Mouse (Mus musculus) monocyte, adult 5-6 weeks (primary cell): ENCODE results near the gene Hltf. TPM values are rescaled to one million over a fixed set of nuclear protein-coding genes. Genes with fewer than 3 reads are reported as not detected.
"Not testable (repeated sequence)": the region's sequence is repeated elsewhere in the genome, so short reads cannot be mapped to it uniquely, and the experiment has no call there.

ENCODE experiments used
- ATAC-seq: fragments of 153-309, 156-312 bp; replicated peaks from 2 replicates; pipeline ENCODE4 v1.8.0; 2017; ENCODE audit warnings: mild to moderate bottlenecking; ENCODE audit not compliant: low TSS enrichment, insufficient number of reproducible peaks, severe bottlenecking, poor library complexity, low FRiP score
- total RNA-seq: library from RNA; stranded (forward); fragments of 200-1000, 200-491, 200-594 nt; gene quantifications from 3 replicates; pipeline ENCODE4 v1.2.3, GENCODE M21; 2017

The Hltf gene
- 47.1 to 92.7 TPM (median 58.3 TPM) in 3 replicates for total RNA-seq

GRCm38 (mm10) chr3:20057306-20058196 lies at the start of gene Hltf:
Hltf (plus strand) TSS chr3:20057811.
- ATAC-seq: peak; percentile 100

- ATAC-seq: no peak
These were observed 47.1 kb upstream of the Hltf start for GRCm38 (mm10) chr3:20010464-20010863.

GRCm38 (mm10) chr3:20010905-20011304 lies 46.7 kb upstream of the Hltf start:
- not testable (repeated sequence) for ATAC-seq

- ATAC-seq: no peak; the same call in 1 of the 2 replicates
These were observed 43.2 kb upstream of the Hltf start for GRCm38 (mm10) chr3:20014454-20014853.

GRCm38 (mm10) chr3:20018076-20018475 lies 39.5 kb upstream of the Hltf start:
- ATAC-seq: no peak

GRCm38 (mm10) chr3:20023832-20024231 lies 33.8 kb upstream of the Hltf start:
- no peak for ATAC-seq

- no peak for ATAC-seq
These were observed 31.1 kb upstream of the Hltf start for GRCm38 (mm10) chr3:20026481-20026880.

- ATAC-seq: peak; percentile 90
These were observed 30.5 kb upstream of the Hltf start for GRCm38 (mm10) chr3:20026996-20027689.

GRCm38 (mm10) chr3:20027788-20028187 lies 29.8 kb upstream of the Hltf start:
- ATAC-seq: no peak

- ATAC-seq: 0 out of 2 replicates have a peak, but pooled peaks have one; percentile 10
These were observed 29.0 kb upstream of the Hltf start for GRCm38 (mm10) chr3:20028640-20029039.

GRCm38 (mm10) chr3:20030807-20031206 lies 26.8 kb upstream of the Hltf start:
- ATAC-seq: no peak

- ATAC-seq: no peak
These were observed 23.6 kb upstream of the Hltf start for GRCm38 (mm10) chr3:20033761-20034718.

- peak; percentile 93 for ATAC-seq
These were observed 22.7 kb upstream of the Hltf start, which contains the start of gene Hps3 for GRCm38 (mm10) chr3:20034719-20035404. Hps3 (minus strand) TSS chr3:20035315.

- ATAC-seq: no peak
These were observed 21.5 kb upstream of the Hltf start for GRCm38 (mm10) chr3:20036069-20036468.

GRCm38 (mm10) chr3:20041461-20041860 lies 16.1 kb upstream of the Hltf start:
- not testable (repeated sequence) for ATAC-seq

GRCm38 (mm10) chr3:20044736-20045135 lies 12.9 kb upstream of the Hltf start:
- not testable (repeated sequence) for ATAC-seq

- ATAC-seq: no peak
These were observed 558 bp downstream of the Hltf start for GRCm38 (mm10) chr3:20058197-20058541.
